Mouse (Mus musculus) CD4-positive, CD25-positive, alpha-beta regulatory T cell, adult 2 months (primary cell): ENCODE results near the gene Mms19.

ENCODE experiments used
- DNase-seq: peaks from one replicate; pipeline ENCODE4 v3.0.0-alpha.2; 2012; ENCODE audit warnings: low read depth, low spot score

The Mms19 gene

GRCm38 (mm10) chr19:41998770-41999548, 18.0 kb upstream of the Mms19 start:
- no peak for DNase-seq

- DNase-seq: no peak
These were observed 16.1 kb upstream of the Mms19 start for GRCm38 (mm10) chr19:41997090-41997489.

GRCm38 (mm10) chr19:41995483-41995882, 14.5 kb upstream of the Mms19 start:
- DNase-seq: no peak

GRCm38 (mm10) chr19:41994023-41994422, 13.1 kb upstream of the Mms19 start:
- DNase-seq: no peak

DNA sequence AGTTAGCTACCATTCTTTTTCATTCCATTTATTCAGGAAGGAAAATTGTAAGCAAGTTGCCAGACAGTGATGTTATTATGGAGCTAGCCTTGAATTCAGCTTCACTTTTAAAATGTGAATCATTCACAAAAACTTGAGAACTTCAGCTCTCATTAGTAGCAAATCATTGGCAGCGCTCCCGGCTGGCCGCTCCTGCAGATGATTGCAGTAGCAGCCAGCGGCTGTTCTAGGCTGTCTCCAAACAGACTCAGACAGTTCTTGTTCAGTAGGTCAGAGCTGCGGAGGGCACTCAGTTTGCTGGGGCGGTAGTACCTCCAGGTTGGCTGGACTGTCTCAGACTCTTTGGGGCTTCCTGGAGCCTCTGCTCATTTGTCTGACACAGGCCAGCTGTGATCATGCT, 12.5 kb upstream of the Mms19 start:
- no peak for DNase-seq

DNA sequence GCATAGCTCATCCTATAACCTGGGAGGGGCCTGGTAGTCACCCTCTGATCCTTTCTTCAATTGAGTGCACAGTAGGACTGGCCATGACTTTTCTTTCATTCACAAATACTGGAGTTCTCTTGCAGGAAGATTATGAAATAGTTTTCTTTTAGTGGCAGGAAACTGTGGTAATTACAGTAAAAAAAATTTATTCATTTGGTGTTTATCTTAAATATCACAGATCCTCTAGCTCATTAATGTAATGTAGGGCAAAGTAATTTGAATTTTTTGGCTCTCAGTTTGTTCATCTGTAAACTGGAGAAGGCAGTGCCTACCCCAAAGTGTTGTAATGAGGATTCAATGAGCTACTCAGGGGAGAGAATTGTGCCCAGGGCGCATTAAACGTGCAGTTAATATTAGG, 12.0 kb upstream of the Mms19 start:
- no peak for DNase-seq

DNA sequence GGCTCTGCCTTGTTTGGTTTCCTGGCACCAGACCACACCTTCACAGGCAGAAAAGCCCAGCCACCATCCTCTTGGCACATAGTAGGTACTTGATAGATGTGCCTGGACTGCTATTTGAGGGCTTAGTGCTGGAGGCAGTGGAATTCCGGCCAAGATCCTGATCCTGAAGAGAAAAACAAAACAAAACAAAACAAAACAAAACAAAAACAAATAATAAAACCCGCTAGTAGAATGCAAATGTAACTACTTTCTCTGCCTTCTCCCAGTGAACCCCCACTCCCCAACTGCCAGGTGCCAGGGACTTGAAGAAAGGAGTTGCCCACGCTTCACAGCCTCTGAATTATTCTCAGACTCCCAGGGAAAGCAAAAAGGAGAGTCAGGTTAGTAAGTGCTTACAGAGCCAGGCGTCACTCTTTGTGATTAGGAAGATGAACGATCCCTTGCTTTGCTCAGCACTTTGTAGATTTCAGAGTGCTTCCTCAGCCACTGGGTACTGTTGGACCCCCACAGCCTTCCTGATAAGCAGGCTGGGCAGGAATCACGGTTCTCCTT, 11.0 kb upstream of the Mms19 start:
- no peak for DNase-seq

DNA sequence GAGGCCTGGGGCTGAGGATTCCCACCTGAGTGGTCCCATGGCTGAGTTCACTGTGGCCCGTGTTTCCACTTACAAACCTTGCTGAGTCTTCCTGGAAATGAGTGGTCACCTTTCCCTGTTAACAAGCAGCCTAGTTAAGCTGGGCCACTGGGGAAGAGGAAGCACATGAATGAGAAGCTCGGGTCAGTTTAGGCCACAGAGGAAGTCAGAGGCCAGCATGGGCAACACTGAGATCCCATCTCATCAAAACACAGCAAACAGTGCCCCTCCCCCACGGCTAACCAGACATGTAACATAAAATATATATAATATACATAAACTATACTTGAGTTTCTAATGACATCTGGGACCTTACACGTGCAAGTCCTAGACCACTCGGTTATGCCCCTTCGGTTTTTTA, 8.9 kb upstream of the Mms19 start:
- DNase-seq: no peak

DNA sequence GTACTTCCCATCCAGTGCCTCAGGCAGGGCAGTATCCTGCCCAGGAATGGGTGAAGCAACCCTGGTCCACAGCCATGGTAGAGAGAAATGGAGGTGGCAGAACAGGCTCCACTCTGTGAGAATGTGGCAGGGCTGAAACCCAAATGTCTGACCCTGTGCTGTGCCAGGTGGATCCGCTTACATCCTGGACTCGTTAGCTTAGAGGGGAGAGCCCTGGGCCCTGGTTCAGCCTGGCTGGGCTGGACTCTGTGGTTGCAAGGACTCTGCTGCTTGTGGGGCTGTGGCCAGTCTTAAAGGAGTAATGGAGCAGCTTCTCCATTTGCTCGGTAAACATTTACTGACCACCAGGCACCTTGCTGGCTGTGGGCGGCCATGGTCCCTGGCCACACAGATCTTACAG, 6.2 kb upstream of the Mms19 start:
- no peak for DNase-seq

GRCm38 (mm10) chr19:41985994-41986393, 5.0 kb upstream of the Mms19 start:
- DNase-seq: no peak

DNA sequence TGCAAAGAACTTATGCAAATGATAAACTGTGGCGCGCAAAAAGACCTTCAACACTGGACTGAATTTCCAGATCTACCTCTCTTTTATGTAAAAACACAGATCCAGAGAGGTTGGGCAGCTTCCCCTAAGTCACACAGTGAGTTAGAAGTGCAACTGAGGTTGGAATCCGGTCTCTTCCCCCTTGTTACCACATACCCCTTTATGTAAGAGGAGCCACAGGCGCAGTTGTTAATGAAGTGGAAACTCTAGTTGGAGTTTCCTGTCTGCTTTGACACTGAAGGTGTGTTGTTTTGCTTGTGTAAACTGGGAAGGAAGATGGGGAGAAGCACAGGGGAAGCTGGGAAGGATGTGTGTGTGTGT, 1.8 kb upstream of the Mms19 start:
- peak; percentile 27 for DNase-seq

DNA sequence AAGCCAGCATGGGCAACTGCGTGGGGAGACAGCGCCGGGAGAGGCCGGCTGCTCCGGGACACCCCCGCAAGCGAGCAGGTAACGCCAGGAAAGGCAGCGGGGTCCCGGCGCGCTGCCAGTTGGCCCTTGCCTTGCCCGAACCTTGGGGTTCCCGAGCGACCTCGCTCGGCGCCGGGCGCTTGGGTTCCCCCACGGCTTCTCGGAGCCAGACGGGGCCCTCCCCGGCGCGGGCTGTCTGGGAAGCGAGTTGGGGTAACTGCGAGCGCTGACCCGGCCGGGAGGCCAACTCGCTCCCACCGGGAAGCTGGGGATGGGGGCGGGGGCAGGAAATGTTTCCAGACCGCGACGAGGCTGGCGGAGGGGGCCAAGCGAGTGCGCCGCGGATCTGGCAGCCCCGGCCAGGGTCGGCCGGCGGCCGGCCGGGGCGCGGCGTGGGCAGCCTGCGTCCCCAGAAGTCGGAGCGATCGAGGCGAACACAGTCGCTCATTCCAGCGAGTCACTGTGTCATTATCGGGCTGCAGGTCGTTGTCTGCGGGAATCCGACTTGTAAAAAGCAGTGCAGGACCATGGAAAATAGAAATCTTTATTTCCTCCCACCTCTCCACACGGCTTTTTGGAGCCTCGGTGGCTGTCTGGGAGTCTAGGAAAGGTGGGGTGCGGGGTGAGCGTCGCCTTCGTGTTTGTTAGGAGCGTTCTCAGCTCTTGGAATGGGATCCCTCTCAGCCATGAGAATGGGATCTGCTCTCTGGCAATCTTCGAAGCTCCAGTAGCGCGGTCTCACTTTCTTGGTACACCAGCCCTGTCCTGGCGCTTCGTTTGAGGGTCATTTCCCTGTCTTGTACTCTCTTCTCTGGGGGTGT, 1.2 kb upstream of the Mms19 start:
- no peak for DNase-seq

GRCm38 (mm10) chr19:41981595-41981927, 604 bp upstream of the Mms19 start, which contains the start of gene Ubtd1:
Ubtd1 (plus strand) TSS chr19:41981763.
- no peak for DNase-seq

GRCm38 (mm10) chr19:41980422-41980818, 537 bp downstream of the Mms19 start:
- DNase-seq: peak; percentile 63

- DNase-seq: no peak
These were observed 6.8 kb downstream of the Mms19 start for GRCm38 (mm10) chr19:41973891-41974794.

DNA sequence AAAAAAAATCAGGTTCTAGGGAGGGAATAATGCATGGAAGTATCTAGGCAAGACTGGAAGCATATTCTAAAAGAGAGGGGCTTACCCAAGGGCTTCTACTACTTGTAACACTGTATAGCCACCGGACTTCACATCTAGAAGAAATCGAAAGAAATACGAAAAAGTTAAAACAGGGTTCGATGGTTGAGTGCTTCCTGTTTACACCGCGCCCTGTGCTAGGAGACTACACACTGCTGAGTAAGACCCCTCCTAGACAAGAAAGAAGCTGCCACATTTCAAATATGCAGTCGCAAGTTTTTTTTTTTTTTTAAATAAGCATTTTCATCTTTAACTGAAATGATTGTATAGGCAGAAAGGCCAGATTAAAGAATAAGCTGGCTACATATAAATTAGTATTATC, 11.3 kb downstream of the Mms19 start:
- peak; percentile 40 for DNase-seq

DNA sequence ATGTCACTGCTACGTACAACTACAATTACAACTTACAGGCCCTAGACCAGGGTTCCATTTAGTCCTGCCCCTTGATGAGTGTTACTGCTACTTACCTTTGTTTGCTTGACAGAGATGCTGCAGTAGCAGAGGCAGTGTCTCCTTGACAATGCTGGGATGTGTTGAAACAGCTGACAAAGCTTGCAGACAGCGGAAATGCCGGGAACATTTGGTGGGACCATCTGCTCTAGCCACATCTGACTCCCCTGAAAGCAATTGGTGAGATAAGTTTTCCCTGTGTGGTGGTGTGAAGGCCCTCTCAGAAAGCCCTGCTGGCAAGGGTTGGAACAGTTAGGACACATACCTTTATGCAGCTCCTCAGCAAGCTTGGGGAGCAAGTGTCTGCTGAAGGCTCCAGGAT, 27.4 kb downstream of the Mms19 start:
- no peak for DNase-seq

DNA sequence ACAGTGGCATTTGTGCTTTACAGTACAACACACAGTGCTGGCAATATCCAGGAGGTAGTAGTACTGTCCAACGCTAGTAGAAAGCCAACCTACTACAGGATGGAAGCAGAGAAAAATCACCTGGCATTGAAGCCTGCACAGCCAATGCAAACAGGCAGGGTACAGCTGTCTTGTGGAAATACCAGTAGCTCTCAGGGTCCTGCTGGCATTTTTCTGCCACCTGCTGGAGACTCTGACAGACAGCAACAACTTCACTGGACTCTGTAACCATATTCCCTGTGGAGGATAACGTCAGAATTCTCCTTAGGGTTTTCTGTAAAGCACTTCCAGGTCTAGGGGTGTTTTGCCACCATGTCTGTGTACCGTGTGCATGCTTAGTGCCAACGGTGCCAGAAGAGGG, 28.7 kb downstream of the Mms19 start:
- peak; percentile 34 for DNase-seq

DNA sequence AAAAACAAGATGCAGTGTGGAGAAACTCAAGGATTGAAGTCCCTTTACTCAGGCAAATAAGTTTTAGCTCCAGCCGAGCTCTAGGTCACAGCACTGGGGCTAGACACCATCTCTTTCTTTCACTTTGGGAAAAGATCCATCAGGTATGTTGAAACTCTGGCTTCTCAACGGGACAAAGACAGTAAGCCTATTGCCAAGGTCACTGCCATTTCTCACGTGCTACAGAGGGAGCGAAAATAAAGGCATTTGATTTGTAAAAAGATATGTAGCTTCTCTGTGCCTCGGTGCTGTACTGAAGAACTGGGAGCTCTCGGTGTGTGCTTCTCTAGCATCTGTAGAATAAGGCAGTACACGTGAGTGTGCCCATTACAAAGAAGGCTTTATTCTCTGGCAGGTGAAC, 37.1 kb downstream of the Mms19 start:
- DNase-seq: no peak

DNA sequence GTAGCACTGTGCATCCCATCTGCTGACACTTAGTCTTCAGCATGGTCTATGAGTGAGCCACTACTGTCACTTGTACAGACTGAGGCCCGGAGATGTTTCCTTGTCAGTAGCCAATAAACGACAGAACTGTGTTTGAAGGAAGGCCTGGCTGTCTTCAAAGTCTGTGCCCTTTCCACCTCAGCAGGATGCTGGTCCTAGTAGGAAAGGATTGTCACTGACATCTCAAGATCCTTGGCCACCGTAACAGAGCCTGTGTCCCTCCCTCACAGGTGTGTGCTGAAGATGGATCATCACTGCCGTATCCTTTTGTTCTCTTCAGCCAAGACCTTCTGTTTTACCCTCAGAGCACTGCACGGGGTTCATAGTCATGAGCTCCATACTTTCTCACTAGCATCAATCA, 42.4 kb downstream of the Mms19 start:
- DNase-seq: no peak

- no peak for DNase-seq
These were observed 45.0 kb downstream of the Mms19 start for GRCm38 (mm10) chr19:41935921-41936320.

DNA sequence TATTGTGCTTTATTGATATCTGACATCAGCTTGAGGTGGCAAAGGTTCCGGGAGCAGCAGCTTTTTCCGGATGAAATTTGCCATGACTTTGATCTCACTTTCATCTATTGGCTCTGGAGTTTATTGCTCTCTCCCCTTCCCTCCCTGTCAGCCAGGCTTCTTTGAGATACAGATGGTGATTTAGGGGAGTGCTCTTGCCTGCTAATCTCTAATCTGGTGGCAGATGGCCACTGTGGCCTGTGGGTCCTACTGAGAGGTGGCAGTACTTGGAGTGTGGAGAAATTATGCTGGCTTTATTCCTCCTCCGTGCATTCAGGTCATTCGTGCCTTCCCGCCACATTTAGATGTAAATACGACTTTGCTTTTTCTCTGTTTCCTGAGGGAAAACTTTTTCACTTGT, 46.8 kb downstream of the Mms19 start:
- no peak for DNase-seq
